Mouse (Mus musculus) bone marrow, adult 2 months (tissue): ENCODE measurements around the gene Tmem240.

Experiments
- CTCF ChIP-seq: fragments of 200-500 bp; IDR thresholded peaks from 2 replicates; pipeline ENCODE4 v1.5.1; 2011; ENCODE audit warnings: low read length, control low read depth; ENCODE audit not compliant: control insufficient read depth, insufficient read depth
- POLR2A ChIP-seq: fragments of 200-500 bp; IDR thresholded peaks from 2 replicates; pipeline ENCODE4 v1.6.1; 2011; ENCODE audit warnings: low read depth, mild to moderate bottlenecking, control low read depth, low read length, borderline replicate concordance; ENCODE audit not compliant: control insufficient read depth

- TF ChIP-seq CTCF = no peak
- peak; percentile 29; the same call in 1 of the 2 replicates for TF ChIP-seq POLR2A
These were observed 39.7 kb downstream of the Tmem240 start, which contains the start of gene Vwa1 for GRCm38 (mm10) chr4:155774280-155774754.
